Mouse (Mus musculus) ES-E14 (cell line): ENCODE data around the gene Npas2.

Experiments used
- HCFC1 ChIP-seq: IDR thresholded peaks from 2 replicates; pipeline ENCODE4 v1.6.1; 2012; ENCODE audit warnings: low read length, inconsistent platforms, borderline replicate concordance; ENCODE audit not compliant: insufficient read depth
- MAFK ChIP-seq: IDR thresholded peaks from 2 replicates; pipeline ENCODE4 v1.6.1; 2014; ENCODE audit warnings: mild to moderate bottlenecking, low read depth, low read length, inconsistent platforms; ENCODE audit not compliant: insufficient read depth
- ZC3H11A ChIP-seq: IDR thresholded peaks from 2 replicates; pipeline ENCODE4 v1.6.1; 2012; ENCODE audit warnings: low read depth, mild to moderate bottlenecking, inconsistent platforms, low read length, borderline replicate concordance
- ZNF384 ChIP-seq: IDR thresholded peaks from 2 replicates; pipeline ENCODE4 v1.6.1; 2012; ENCODE audit warnings: low read depth, low read length, inconsistent platforms

GRCm38 (mm10) chr1:39160167-39160566, 33.4 kb upstream of the Npas2 start:
- TF ChIP-seq MAFK (no peak), HCFC1 (no peak), ZC3H11A (no peak), ZNF384 (no peak)
